Mouse (Mus musculus): ENCODE data around the gene Sds.
"Not testable (repeated sequence)": the region's sequence is repeated elsewhere in the genome, so short reads cannot be mapped to it uniquely, and the experiment has no call there.

The Sds gene

GRCm38 (mm10) chr5:120487844-120488243, 11.5 kb downstream of the Sds start:
- DNase-seq (ENCODE audit: low read depth, low spot score): no peak

- no peak for DNase-seq (ENCODE audit: low read depth, low spot score)
Observed at GRCm38 (mm10) chr5:120490679-120491192, 14.4 kb downstream of the Sds start.

GRCm38 (mm10) chr5:120492437-120492836, 16.1 kb downstream of the Sds start:
- DNase-seq (ENCODE audit: low read depth, low spot score): no peak

GRCm38 (mm10) chr5:120493440-120493839, 17.1 kb downstream of the Sds start:
- no peak for DNase-seq (ENCODE audit: low read depth, low spot score)

- no peak for DNase-seq (ENCODE audit: low read depth, low spot score)
Observed at GRCm38 (mm10) chr5:120493873-120494395, 17.6 kb downstream of the Sds start.

- no peak for DNase-seq (ENCODE audit: low read depth, low spot score)
Observed at GRCm38 (mm10) chr5:120495064-120495702, 18.9 kb downstream of the Sds start.

GRCm38 (mm10) chr5:120495703-120496226, 19.4 kb downstream of the Sds start:
- DNase-seq (ENCODE audit: low read depth, low spot score): no peak

GRCm38 (mm10) chr5:120497071-120497470, 20.7 kb downstream of the Sds start:
- DNase-seq (ENCODE audit: low read depth, low spot score): no peak

- no peak for DNase-seq (ENCODE audit: low read depth, low spot score)
Observed at GRCm38 (mm10) chr5:120499202-120499601, 22.9 kb downstream of the Sds start.

- DNase-seq (ENCODE audit: low read depth, low spot score): not testable (repeated sequence)
Observed at GRCm38 (mm10) chr5:120500609-120501008, 24.3 kb downstream of the Sds start.

GRCm38 (mm10) chr5:120502147-120502621, 25.9 kb downstream of the Sds start:
- DNase-seq (ENCODE audit: low read depth, low spot score): no peak

- no peak for DNase-seq (ENCODE audit: low read depth, low spot score)
Observed at GRCm38 (mm10) chr5:120502675-120503143, 26.4 kb downstream of the Sds start.

- DNase-seq (ENCODE audit: low read depth, low spot score): peak; percentile 72
Observed at GRCm38 (mm10) chr5:120503144-120503795, 26.9 kb downstream of the Sds start, which contains the start of gene Plbd2. Gene Plbd2 (minus strand): TSS chr5:120503625.

GRCm38 (mm10) chr5:120505368-120505767, 29.0 kb downstream of the Sds start:
- DNase-seq (ENCODE audit: low read depth, low spot score): no peak

- no peak for DNase-seq (ENCODE audit: low read depth, low spot score)
Observed at GRCm38 (mm10) chr5:120505781-120506180, 29.5 kb downstream of the Sds start.

- DNase-seq (ENCODE audit: low read depth, low spot score): no peak
Observed at GRCm38 (mm10) chr5:120506490-120506889, 30.2 kb downstream of the Sds start.

GRCm38 (mm10) chr5:120507311-120507710, 31.0 kb downstream of the Sds start:
- no peak for DNase-seq (ENCODE audit: low read depth, low spot score)

GRCm38 (mm10) chr5:120510982-120511642, 34.8 kb downstream of the Sds start, which contains the start of gene Slc8b1:
Gene Slc8b1 (plus strand): TSS chr5:120511168.
- no peak for DNase-seq (ENCODE audit: low read depth, low spot score)

- no peak for DNase-seq (ENCODE audit: low read depth, low spot score)
Observed at GRCm38 (mm10) chr5:120511643-120512220, 35.4 kb downstream of the Sds start.

- no peak for DNase-seq (ENCODE audit: low read depth, low spot score)
Observed at GRCm38 (mm10) chr5:120512911-120513555, 36.7 kb downstream of the Sds start.
